Mouse (Mus musculus) adrenal gland, postnatal 4 days (tissue): ENCODE results near the gene Smim20. TPM values are rescaled to one million over a fixed set of nuclear protein-coding genes. Genes with fewer than 3 reads are reported as not detected.

Source experiments
- DNase-seq, 2 experiments: peaks; one replicate each; pipeline ENCODE4 v3.0.0; 2021 to 2022; ENCODE audit warnings: low spot score in 2 of 2, mixed read lengths in 2 of 2
- long read RNA-seq, 2 experiments: library from polyadenylated mRNA; stranded (forward); transcript quantifications; one replicate each; pipeline ENCODE4 v2.0.0; 2021
- total RNA-seq, 2 experiments: library from RNA; stranded (reverse); gene quantifications; 2 replicates each; pipeline ENCODE4 v1.2.3; 2021

Gene Smim20
- 10 to 100 TPM; 66.2 to 71.2 TPM for total RNA-seq
- long read RNA-seq, experiment 1, transcript Smim20-201 (3 exons, 922 nt): major isoform, 64 of 67 reads
- long read RNA-seq, experiment 1, partial matches to known transcripts: 0 of 67 reads
- long read RNA-seq, experiment 1, other reads (novel, unspliced or antisense): 1 of 67 reads
- long read RNA-seq, experiment 2, transcript Smim20-201 (3 exons, 922 nt): major isoform, 69 of 79 reads
- long read RNA-seq, experiment 2, transcript Smim20-206 (1 exons, 2,076 nt): minor isoform, 5 of 79 reads
- long read RNA-seq, experiment 2, partial matches to known transcripts: 1 of 79 reads
- long read RNA-seq, experiment 2, other reads (novel, unspliced or antisense): 3 of 79 reads

- peak; percentile 69 to 72 for DNase-seq
Observed at GRCm38 (mm10) chr5:53266931-53267853, at the start of gene Smim20. Gene Smim20, plus strand, starts transcription at chr5:53267083.

GRCm38 (mm10) chr5:53225434-53225833 lies 41.4 kb upstream of the Smim20 start:
- no peak for DNase-seq

GRCm38 (mm10) chr5:53230560-53230959 lies 36.3 kb upstream of the Smim20 start:
- DNase-seq: no peak

- no peak for DNase-seq
Observed at GRCm38 (mm10) chr5:53235551-53235950, 31.3 kb upstream of the Smim20 start.

- DNase-seq: no peak
Observed at GRCm38 (mm10) chr5:53236136-53236535, 30.7 kb upstream of the Smim20 start.

GRCm38 (mm10) chr5:53236749-53237148 lies 30.1 kb upstream of the Smim20 start:
- no peak for DNase-seq

GRCm38 (mm10) chr5:53238761-53239160 lies 28.1 kb upstream of the Smim20 start:
- DNase-seq: no peak

GRCm38 (mm10) chr5:53239189-53239588 lies 27.7 kb upstream of the Smim20 start:
- DNase-seq: no peak

- DNase-seq: no peak
Observed at GRCm38 (mm10) chr5:53239831-53240440, 26.9 kb upstream of the Smim20 start.

GRCm38 (mm10) chr5:53241109-53241508 lies 25.8 kb upstream of the Smim20 start:
- DNase-seq: no peak

GRCm38 (mm10) chr5:53241963-53242362 lies 24.9 kb upstream of the Smim20 start:
- DNase-seq: no peak

GRCm38 (mm10) chr5:53242865-53243499 lies 23.9 kb upstream of the Smim20 start:
- no peak for DNase-seq

GRCm38 (mm10) chr5:53243933-53244332 lies 22.9 kb upstream of the Smim20 start:
- no peak for DNase-seq

- DNase-seq: no peak
Observed at GRCm38 (mm10) chr5:53248499-53248898, 18.4 kb upstream of the Smim20 start.

GRCm38 (mm10) chr5:53249431-53250061 lies 17.3 kb upstream of the Smim20 start:
- DNase-seq: no peak

GRCm38 (mm10) chr5:53254154-53254553 lies 12.7 kb upstream of the Smim20 start:
- no peak for DNase-seq

GRCm38 (mm10) chr5:53254821-53255220 lies 12.1 kb upstream of the Smim20 start:
- no peak for DNase-seq

- DNase-seq: no peak
Observed at GRCm38 (mm10) chr5:53258038-53258786, 8.7 kb upstream of the Smim20 start.

GRCm38 (mm10) chr5:53259894-53260293 lies 7.0 kb upstream of the Smim20 start:
- DNase-seq: no peak

GRCm38 (mm10) chr5:53261999-53262398 lies 4.9 kb upstream of the Smim20 start:
- DNase-seq: no peak
